Mouse (Mus musculus) liver, adult 2 months (tissue): ENCODE measurements around the gene Arhgef2.

Experiments used
- CTCF ChIP-seq: fragments of 200-500 bp; IDR thresholded peaks from 2 replicates; pipeline ENCODE4 v1.5.1; 2011; ENCODE audit warnings: low read depth, low read length, control low read depth
- POLR2A ChIP-seq: fragments of 200-500 bp; IDR thresholded peaks from 2 replicates; pipeline ENCODE4 v1.6.1; 2011; ENCODE audit warnings: low read length, control low read depth; ENCODE audit not compliant: insufficient read depth; ENCODE audit errors: extremely low read depth

- no peak for TF ChIP-seq CTCF
- TF ChIP-seq POLR2A: no peak
Observed at GRCm38 (mm10) chr3:88616951-88617500, 11.3 kb downstream of the Arhgef2 start.
